Mouse (Mus musculus) liver, adult 2 months (tissue): ENCODE data around the gene 4930415O20Rik.

Source experiments
- CTCF ChIP-seq: fragments of 200-500 bp; IDR thresholded peaks from 2 replicates; pipeline ENCODE4 v1.5.1; 2011; ENCODE audit warnings: low read depth, low read length, control low read depth
- POLR2A ChIP-seq: fragments of 200-500 bp; IDR thresholded peaks from 2 replicates; pipeline ENCODE4 v1.6.1; 2011; ENCODE audit warnings: low read length, control low read depth; ENCODE audit not compliant: insufficient read depth; ENCODE audit errors: extremely low read depth

GRCm38 (mm10) chr15:98632107-98632744 lies 61.4 kb downstream of the 4930415O20Rik start:
- TF ChIP-seq CTCF (no peak), POLR2A (no peak)
